Mouse (Mus musculus): ENCODE results near the gene Ier5l.

Gene Ier5l

GRCm38 (mm10) chr2:30441518-30442497, 32.2 kb downstream of the Ier5l start:
- peak; percentile 82 to 89 for DNase-seq (ENCODE audit: low spot score in 2 of 2)

- peak; percentile 80 for DNase-seq (ENCODE audit: low spot score in 2 of 2)
Observed at GRCm38 (mm10) chr2:30440701-30441517, 33.1 kb downstream of the Ier5l start.

- DNase-seq (ENCODE audit: low spot score in 2 of 2): no peak
Observed at GRCm38 (mm10) chr2:30440211-30440700, 33.8 kb downstream of the Ier5l start.

GRCm38 (mm10) chr2:30439631-30440030, 34.4 kb downstream of the Ier5l start:
- DNase-seq (ENCODE audit: low spot score in 2 of 2): no peak

GRCm38 (mm10) chr2:30437791-30438190, 36.2 kb downstream of the Ier5l start:
- no peak for DNase-seq (ENCODE audit: low spot score in 2 of 2)

GRCm38 (mm10) chr2:30436809-30437208, 37.2 kb downstream of the Ier5l start:
- DNase-seq (ENCODE audit: low spot score in 2 of 2): no peak

GRCm38 (mm10) chr2:30436156-30436545, 37.9 kb downstream of the Ier5l start:
- no peak for DNase-seq (ENCODE audit: low spot score in 2 of 2)

GRCm38 (mm10) chr2:30435326-30436155, 38.5 kb downstream of the Ier5l start:
- DNase-seq (ENCODE audit: low spot score in 2 of 2): peak; percentile 79 to 81

GRCm38 (mm10) chr2:30429156-30429555, 44.9 kb downstream of the Ier5l start:
- no peak for DNase-seq (ENCODE audit: low spot score in 2 of 2)
